Mouse (Mus musculus) CD4-positive, CD25-positive, alpha-beta regulatory T cell, adult 4 months (primary cell): ENCODE measurements around the gene Ltbp4. TPM values are rescaled to one million over a fixed set of nuclear protein-coding genes. Genes with fewer than 3 reads are reported as not detected.
A peak's percentile ranks its signal among the peaks of the same experiment; 100 is the strongest.

Source experiments
- ATAC-seq: one replicate; pipeline ENCODE4 v1.8.0; 2017
- polyA plus RNA-seq, 2 experiments: library from polyadenylated mRNA; unstranded; fragments of 100-300 nt; shearing (Covaris generic); gene quantifications; one replicate each; pipeline ENCODE4 v1.2.1; 2017

The Ltbp4 gene
- polyA plus RNA-seq, 2 experiments from 2014 or later, result 0.77 to 2.0 TPM

DNA sequence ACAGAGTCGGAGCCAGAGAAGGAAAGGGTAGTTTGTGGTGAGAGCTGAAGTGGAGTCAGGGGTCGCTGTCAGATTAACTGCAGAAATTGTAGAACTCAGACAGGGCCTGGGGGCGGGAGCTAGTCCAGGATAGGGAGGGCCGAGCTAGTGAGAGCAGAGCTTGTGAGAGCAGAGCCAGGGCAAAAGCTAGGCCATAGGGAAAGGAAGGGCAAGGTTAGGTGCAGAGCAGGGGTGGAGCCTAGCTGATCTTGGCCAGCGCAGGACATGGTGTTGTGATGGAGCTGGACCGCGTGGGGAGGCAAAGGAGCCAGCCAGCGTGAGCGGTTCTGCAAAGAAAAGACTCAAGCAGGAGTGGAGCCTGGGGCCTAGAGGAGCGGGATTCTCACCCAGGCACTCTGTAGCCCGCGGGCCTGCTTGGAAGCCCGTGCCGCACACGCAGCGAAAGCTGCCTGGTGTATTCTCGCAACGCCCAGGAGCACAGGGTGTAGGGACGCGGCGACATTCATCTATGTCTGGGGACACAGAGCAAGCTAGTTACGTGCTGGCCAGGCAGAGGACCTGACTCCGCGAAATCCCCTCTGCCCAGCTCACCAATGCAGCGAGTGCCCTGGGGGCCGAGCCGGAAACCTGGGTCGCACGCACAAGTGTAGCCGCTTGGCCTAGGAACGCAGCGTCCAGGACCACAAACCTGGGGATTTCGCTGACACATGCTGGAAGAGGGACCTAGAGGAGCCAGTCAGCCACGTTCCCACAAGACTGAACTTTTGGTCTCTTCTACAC is 11.2 kb downstream of the Ltbp4 start:
- ATAC-seq, result no peak

DNA sequence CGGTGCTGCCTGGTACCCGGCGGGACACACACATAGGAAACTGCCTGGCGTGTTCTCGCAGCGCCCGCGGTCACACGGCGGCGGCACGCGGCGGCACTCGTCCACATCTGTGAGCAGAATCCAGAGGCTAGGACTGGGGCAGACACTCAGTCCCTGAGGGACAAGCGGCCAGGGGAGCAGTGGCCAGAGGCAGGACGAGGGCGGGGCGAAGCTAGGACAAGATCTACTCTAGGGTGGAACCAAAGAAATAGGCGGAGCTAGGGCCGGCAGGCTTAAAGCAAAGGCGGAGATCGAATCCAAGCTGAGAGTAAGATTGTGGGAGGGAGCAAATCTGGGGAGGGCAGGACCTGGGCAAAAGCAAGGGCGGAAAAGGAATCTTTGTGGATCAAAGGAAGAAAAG is 11.8 kb downstream of the Ltbp4 start:
- no peak for ATAC-seq

DNA sequence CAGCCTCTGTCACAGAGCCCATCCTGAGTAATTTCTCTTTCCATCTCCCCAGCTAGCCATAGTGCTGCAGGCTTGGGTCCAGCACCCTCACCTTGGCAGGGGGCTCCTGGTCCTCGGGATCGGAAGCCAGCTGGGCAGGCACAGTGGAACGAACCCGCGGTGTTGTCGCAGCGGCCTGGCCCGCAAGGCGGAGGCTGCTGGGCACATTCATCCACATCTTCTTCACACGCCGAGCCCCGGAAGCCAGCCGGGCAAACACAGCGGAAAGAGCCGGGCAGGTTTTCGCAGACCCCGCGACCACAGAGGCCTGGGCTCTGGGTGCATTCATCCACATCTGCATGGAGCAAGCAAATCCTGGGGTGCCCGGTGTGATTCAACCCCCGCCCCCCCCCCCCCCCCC is 12.6 kb downstream of the Ltbp4 start:
- ATAC-seq, result no peak

DNA sequence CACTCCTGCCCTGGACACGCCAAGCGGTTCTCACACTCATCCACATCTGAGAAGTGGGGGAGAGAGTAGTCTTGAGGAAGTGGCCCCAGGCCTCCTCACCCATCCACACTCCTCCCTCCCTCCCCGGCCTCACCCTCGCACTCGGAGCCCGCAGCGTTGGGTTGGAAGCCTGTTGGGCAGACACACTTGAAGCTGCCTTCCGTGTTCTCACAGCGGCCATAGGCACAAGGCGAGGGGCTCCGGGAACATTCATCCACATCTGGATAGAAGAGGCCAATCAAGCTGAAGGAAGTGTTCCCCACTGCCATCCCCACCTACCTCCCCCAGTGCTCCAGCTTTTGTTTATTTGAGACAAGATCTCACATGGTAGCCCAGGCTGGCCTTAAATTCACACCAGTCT is 13.3 kb downstream of the Ltbp4 start:
- ATAC-seq, result no peak

DNA sequence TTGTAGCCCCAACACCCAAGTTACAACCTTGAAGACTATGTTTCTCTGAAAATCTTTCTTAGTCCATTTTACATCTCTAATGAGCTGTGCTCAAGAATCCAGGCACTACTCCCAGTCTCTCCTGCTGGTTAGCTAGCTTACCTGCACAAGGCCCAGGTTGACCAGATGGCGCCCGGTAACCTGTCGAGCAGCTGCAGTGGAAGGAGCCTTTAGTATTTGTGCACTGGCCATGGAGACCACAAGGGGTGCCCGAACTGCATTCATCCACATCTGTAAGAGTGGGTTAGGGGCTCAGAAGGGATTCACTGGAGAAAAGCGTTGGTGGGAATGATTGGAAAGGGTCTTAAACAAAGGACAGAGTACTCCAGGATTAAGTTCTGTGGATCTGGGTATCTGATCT is 14.5 kb downstream of the Ltbp4 start:
- no peak for ATAC-seq

DNA sequence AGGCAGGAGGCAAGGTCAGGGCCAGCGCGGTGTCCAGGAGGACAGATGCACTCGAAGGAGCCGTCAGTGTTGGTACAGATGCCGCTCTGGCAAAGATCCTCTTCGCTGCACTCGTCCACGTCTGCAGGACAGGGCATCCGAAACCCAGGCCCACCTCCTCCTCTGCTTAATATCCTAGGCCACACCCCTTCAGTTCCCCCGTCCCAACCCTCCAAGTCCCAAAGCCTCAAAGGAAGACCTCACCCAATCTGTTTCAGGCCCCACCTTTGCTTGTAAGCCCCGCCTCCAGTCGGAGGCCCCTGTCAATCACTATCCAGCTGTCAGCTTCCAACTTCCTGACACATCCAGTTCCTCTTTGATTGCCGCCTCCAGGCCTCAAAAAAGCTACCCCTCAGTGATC is 15.2 kb downstream of the Ltbp4 start:
- no peak for ATAC-seq

DNA sequence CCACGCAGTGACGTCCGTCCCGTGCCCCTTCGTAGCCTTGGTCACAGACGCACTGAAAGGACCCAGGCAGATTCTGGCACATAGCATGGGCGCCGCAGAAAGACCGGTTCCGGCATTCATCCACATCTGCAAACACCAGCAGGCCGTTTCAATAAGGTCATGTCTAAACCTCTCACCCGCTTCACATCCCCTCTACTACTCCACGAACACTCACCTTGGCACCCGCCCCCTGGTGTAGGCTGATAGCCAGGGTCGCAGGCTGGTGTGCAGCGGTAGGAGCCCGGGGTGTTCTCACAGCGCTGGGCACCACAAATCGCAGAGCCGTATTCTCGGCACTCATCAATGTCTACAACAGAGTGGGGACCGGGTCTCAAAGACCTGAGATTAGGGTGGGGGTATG is 18.1 kb downstream of the Ltbp4 start:
- no peak for ATAC-seq

DNA sequence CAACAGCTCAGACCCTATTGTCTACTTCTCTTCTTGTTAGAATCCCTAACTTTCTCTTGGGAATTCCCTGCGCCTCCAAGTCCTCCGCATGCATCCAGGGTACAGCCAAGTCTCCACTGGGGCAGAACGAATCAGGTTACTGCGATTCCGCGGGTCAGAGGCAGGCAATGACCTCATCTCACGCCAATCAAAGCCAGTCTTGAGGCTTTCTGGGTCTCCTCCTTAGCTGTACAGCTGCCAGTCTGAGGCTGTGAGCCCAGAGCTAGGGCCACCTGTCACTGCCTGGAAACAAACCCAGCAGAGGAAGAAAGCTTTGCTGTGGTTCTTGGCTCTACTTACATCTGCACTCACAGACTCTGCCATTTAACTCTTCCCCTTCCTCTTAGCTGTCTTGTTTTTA is 21.5 kb downstream of the Ltbp4 start:
- no peak for ATAC-seq

DNA sequence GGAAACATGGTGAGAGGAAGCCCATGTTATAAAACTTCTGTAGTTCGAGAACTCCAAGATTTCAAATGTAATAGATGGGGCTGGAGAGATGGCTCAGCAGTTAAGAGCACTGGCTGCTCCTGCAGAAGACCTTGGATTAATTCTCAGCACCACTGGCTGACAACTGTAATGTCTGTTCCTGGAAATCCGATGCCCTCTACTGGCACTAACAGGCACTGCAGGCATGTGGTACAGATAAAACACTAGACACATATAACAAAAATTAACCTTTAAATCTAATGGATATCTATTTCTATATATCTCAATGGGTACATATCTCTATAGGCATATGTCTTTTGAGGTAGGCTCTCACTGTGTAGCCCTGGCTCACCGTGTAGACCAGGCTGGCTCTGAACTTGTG is 23.1 kb downstream of the Ltbp4 start:
- ATAC-seq, result no peak

DNA sequence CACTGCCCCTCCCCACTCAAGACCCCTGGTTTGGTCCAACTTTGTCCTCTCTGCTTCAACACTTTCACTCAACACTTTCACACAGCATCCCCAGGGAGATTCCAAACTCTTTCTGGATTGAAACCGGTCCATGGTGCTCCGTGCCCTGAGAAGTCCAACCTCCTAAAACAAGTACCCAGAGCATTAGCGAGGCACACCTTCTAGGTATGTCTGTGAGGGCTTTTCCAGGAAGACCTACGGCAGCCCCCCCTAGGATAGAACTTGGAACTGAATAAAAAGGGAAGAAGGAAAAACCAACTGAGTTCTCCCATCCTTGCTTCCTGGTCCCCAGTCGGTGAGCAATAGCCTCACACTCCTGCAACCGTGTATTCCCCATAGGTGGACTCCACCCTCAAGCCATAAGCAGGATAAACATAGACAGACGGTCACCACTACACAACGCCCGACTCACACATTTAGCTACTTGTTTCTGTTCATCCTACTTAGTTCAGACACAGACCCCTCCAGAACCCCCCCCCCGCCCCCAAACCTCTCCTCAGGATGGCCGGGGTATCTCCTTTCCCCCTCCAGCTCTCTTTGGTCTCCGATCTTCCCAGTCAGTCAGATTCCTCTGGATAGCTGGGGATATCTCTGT is 25.7 kb downstream of the Ltbp4 start:
- ATAC-seq, result no peak

DNA sequence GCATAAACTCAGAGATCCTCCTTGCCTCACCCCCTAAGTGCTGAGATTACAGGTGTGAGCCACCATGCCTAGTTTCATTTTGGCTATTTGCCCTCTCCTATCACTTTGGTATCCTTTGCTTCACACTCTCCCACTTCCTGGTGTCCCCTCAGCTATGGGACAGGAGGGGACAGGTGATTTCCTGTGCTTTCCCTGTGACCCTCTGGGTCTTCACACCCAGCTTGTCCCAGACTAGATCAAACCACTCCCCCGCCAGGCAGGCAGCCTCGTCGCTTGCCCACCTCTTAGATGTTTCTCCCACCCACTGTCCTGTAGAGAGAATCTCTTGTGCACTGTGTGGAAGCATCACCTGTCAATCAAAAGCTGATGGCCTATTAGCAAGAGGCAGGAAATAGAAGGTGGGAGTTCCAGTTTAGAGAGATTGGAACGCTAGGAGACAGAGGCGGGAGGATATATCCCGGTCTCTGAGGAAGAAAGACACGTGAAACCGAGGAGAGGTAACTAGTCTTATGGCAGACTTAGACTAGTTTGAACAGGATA is 26.4 kb downstream of the Ltbp4 start:
- no peak for ATAC-seq

DNA sequence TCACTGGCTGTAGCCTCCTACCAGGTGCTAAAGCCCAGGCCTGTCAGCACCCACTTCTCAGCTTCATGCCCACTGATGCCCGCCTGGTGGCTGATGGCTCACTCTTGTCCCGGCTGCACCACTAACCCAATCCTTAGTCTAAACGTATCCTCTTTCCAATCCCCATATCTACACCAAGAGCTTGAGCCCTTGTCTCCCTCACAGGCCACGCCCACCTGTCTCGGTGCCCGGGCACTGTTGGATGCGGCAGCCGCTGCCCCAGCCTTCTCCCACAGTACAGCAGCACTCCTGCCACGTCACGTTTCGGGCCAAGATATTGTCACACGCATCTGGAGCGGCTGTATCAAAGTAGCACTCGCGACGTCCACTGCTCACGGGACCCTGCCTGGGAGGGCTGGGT is 27.2 kb downstream of the Ltbp4 start:
- ATAC-seq, result no peak

DNA sequence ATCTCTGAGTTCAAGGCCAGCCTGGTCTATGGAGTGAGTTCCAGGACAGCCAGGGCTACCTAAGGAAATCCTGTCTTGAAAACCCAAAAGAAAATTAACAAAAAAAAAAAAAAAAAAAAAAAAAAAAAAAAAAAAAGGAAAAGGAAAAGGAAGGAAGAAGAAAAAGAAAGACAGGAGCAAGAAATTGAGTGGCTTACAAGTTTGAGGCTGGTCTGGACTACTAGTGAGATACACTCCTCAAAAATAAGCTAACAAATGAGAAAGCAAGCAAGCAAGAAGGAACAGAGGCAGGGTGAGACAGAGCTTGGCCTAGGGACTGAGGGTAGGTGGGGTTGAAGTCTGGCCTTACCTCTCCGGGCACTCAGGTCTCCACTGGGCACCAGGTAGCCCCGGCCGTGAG is 27.7 kb downstream of the Ltbp4 start:
- ATAC-seq, result no peak

DNA sequence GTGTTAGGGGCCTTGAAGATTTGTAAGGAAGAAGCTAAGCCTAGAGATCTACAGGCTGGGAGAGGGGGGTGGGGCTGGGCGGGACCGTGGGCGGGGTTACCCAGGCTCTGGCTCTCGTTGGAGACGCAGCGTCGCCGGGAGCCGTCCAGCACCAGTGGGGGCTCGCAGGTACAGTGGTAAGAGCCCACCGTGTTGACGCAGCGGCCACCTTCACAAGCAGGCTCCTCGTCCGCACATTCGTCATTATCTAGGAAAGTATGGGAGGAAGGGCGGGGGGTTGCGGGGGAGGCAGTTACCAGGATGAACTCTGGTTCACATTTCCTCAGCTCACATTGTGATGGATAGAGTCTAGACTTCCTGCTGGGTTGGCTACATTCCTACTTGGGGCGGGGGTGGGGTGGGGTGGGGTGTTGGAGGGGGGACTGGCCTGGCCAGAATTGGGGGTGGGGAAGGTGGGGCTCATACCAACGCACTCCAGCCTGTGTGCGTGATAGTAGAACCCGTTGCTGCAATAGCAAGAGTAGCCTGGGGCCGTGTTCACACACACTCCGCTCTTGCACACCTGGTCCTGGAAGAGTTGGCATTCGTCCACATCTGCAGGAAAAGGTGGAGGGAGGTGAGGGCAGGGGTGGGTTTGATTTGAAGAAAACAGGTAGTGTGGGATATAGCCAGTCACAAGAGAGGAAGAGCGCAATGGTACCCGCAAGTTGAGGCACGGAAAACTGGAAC is 28.5 kb downstream of the Ltbp4 start:
- no peak for ATAC-seq

DNA sequence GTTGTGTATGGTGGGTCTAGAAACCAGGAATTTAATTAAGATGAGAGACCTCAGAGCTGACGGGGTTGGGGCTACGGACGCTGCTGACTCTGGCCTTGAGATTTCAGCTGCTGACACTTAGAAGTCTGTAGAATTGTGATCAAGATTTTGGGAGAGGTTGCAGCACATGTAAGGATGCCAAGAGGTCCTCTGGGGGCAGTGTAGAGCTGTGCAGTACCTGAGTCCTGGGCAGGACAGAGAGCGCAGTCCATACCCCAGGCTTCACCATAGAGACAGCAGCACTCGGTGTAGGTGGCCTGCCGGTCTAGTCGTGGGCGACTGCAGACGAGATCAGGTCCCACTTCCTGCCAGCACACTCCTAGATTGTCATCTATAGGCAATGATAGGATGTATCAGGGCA is 29.9 kb downstream of the Ltbp4 start:
- ATAC-seq, result no peak

DNA sequence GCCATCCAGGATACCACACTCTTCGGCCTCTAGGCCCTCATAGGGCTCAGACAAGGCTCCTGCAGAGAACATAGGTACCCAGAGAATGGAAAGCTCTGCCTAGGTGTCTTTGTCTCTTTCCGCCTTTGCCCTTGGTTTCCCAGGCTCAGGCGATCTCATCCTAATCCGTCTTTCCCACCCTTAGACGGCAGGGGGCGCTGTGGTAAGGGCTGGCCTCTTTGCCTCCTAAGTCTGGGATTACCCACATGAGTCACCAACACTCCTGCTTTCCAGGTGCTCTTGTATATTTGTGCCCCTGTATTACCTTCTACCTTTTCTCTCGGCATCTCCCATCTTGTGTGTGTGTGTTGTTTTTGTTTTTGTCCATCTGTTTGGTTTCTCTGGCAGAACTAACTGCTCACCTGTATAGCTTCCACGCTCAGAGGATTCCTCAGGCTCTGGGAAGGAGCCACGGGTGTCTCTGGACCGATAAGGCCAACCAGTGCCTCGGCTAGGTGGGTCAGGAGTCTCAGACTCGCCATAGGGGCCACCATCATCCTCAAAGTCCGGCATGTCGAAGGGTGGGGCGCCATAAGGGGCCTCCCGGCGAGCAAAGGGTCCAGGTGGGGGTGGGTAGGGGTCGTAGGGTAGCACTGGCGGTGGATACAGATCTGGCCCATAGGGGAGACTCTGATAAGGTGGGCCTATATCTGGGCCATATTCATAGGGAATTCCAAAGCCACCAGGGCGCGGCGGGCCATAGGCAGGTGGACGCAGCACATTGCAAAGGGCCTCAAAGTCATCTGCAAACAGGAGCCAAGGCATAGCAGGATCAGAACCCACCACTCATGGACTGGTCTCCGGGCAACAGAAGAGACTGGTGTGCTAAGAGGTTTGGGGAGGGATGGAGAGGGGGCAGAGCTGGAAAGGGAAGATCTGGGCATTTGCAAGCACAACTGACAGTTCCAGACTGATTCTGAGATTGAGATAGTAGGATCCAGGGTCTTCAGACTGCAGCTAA is 31.0 kb downstream of the Ltbp4 start:
- no peak for ATAC-seq

DNA sequence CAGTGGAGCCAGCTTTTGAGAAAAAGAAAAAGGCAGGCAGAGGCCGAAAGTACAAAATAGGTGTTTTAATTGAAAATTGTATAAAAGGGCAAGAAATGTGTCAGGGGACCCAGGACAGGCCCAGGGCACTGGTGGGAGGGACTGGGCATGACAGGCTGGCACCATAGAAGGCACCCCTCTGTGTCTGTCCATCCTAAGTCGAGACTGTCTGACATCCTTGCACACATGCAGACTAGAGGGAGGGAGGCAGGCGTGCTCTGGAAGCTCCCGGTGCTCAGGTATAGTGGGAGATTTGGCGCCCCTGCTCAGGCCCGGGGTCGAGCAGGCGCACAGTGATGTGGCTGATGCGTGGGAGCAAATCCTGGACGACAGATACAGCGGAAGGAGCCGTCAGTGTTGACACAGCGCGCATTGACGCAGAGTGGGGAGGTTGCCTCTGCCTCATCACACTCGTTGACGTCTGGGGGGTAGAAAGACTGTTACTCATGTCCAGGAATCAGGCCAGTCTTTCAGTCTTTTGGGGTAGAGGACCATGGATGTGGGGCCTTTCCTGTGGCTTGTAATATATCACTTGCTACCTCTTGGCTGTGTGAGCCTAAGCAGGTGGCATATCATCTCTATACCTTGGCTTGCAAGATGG is 32.3 kb downstream of the Ltbp4 start:
- ATAC-seq, result no peak

DNA sequence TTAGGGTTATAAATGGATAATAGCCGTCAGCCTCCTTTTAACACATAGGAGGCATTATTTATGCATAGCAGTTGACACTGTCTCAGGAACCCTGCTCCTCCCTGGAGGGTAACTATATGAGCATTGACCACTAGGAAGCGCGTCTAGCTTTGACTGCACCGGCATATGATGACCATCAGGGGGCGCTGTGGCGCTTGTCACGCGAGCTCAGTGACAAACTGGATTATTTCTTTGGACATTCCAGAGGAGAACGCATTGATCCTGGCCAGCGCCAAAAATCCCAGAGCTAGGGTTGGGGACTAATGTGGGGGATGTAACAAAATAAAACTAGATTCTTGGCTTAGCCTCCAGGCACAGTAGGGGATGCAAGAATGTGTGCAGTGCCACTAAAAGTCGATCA is 35.3 kb downstream of the Ltbp4 start:
- peak; percentile 43 for ATAC-seq

DNA sequence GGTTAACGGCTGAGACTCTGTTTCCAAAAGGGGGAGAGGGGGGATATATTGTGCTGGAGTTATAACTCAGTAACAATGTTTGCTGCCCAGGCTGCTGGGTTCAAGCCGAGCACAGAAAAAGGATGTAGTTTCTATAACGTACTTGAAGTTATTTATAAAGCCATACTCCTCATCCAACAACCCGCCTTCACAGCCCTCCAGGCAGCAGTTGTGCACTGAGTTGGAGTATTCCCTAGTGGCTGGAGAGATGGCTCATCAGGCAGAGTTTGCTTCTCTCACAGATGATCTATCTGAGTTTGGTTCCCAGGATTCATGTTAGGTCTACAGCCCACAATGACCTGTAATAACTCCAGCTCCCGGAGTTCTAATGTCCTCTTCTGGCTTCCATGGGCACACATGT is 36.7 kb downstream of the Ltbp4 start:
- ATAC-seq, result no peak

DNA sequence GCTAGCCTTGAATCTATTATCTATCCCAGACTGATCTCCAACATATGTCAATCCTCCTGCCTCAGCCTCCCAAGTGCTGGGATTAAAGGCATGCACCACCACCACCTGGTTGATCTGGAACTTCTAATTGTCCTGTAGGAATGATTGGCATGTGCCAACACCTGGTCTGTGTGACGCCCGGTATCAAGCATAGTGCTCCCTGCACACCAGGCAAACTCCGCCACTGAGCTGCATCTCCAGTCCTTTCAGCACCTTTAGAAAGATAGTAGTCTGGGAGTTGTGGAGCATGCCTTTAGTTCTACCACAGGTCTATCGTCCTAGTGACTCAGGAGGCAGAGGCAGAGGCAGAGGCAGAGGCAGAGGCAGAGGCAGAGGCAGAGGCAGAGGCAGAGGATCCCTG is 37.1 kb downstream of the Ltbp4 start:
- no peak for ATAC-seq

DNA sequence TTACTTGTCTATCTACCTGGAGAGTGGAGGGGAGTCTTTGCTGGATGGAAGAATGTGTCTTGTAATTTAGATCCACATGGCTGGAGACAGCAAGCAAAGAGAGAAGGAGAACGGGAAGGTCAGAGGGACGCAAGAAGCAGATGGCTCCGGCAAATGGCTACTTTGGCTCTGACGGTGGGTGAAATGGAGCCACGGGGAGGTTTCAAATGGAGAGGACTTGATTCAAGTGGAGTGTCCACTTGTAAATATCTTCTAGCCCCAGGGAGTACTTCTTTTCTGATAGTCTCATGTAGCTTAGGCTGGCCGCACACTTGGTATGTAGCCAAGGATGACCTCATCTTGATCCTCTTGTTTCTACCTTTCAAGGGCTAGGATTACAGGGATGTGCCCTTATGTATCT is 38.7 kb downstream of the Ltbp4 start:
- no peak for ATAC-seq

DNA sequence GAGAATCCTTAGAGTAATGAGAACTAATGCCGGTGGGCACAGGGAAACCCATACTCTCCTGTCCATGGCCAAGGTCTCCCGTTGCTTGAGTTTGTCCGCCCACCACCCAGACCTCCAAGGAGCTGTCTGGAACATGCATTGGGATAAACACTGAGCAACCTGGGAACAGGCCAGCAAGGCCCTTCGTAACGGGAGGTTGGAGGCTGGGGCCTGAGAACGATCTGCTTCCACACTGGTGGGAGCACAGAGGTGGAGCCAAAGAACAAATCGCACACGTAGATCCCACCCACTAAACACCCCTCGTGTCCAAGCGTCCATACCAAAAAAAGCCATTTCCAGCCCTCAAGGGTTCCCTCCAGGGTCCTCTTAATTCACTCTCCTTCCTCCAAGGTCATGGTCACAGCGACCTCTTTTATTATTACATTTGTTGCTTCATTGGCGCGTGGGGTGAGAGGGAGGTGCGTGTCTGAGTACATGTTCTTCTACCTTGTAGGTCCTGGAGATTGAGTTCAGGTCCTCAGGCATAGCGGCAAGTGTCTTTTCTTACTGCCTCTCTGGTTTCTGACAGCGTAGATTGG is 39.4 kb downstream of the Ltbp4 start:
- ATAC-seq, result no peak
